Mouse (Mus musculus) heart, adult 8-10 months (tissue): Measurements from ENCODE around the gene Numbl. TPM values are rescaled to one million over a fixed set of nuclear protein-coding genes. Genes with fewer than 3 reads are reported as not detected.
A peak's percentile ranks its signal among the peaks of the same experiment; 100 is the strongest.

Source experiments
- DNase-seq: peaks from one replicate; pipeline ENCODE4 v3.0.0; 2022; ENCODE audit warnings: low spot score
- total RNA-seq, 4 experiments: library from RNA; stranded (reverse); gene quantifications; 2 replicates each; pipeline ENCODE4 v1.2.4; 2022

Gene Numbl
- total RNA-seq, 4 experiments from 2014 or later: 3.4 to 5.0 (median 4.1) TPM

DNA sequence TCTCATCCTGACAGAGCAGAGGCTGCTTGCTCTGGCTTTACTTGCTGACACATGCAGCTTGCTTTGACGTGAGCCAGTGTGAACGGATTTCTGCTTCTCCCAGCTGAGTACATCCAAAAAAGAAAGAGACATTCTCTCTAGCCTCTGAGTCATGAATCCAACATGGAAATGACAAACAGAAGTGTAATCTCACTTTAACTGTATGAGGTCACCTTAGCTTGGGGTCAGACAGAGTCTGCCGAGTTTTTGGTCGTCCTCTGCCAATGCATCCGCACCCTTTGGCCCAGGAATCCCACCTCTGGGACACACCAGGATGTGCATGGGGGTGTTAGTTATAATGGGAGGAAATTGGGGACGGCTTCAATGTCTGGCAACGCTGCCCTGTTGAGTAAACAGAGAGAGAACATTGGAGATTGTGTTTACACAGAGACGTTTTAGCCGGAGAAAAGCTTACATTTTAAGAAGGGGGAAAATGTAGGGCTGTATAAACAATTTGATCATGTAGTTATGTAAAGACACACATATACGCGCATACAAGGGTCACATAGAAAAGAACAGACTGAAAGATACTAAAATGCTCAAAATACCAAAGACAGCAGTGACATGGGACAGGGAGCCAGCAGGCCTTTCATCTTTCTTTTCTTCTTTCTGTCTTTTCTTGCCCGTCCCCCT is 33.7 kb downstream of the Numbl start:
- DNase-seq: peak; percentile 84

DNA sequence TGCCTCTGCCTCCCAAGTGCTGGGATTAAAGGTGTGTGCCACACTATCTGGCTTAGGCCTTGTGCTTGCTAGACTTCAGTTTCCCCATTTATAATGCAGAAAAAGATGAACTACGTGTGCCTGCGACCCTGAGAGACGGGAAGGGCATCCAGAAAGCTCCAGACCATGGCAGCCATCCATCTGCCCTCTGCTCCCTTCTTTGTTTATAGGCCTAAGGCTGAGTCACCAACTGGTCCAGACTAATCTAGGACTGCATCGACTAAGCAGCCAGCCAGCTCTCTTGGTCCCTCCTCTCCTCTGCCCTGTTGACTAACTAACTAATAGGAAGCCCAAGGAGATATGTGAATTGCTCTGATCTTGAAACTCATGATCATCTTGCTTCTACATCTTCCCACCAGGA is 37.7 kb downstream of the Numbl start:
- DNase-seq: no peak

- no peak for DNase-seq
Measured at GRCm38 (mm10) chr7:27296518-27296917, 38.3 kb downstream of the Numbl start.

- DNase-seq: no peak
Measured at GRCm38 (mm10) chr7:27298033-27298610, 39.9 kb downstream of the Numbl start.

DNA sequence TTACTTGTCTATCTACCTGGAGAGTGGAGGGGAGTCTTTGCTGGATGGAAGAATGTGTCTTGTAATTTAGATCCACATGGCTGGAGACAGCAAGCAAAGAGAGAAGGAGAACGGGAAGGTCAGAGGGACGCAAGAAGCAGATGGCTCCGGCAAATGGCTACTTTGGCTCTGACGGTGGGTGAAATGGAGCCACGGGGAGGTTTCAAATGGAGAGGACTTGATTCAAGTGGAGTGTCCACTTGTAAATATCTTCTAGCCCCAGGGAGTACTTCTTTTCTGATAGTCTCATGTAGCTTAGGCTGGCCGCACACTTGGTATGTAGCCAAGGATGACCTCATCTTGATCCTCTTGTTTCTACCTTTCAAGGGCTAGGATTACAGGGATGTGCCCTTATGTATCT is 40.6 kb downstream of the Numbl start:
- no peak for DNase-seq

DNA sequence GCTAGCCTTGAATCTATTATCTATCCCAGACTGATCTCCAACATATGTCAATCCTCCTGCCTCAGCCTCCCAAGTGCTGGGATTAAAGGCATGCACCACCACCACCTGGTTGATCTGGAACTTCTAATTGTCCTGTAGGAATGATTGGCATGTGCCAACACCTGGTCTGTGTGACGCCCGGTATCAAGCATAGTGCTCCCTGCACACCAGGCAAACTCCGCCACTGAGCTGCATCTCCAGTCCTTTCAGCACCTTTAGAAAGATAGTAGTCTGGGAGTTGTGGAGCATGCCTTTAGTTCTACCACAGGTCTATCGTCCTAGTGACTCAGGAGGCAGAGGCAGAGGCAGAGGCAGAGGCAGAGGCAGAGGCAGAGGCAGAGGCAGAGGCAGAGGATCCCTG is 42.1 kb downstream of the Numbl start:
- DNase-seq: no peak

DNA sequence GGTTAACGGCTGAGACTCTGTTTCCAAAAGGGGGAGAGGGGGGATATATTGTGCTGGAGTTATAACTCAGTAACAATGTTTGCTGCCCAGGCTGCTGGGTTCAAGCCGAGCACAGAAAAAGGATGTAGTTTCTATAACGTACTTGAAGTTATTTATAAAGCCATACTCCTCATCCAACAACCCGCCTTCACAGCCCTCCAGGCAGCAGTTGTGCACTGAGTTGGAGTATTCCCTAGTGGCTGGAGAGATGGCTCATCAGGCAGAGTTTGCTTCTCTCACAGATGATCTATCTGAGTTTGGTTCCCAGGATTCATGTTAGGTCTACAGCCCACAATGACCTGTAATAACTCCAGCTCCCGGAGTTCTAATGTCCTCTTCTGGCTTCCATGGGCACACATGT is 42.6 kb downstream of the Numbl start:
- no peak for DNase-seq

GRCm38 (mm10) chr7:27302172-27302571 is 43.9 kb downstream of the Numbl start:
- DNase-seq: peak; percentile 81

DNA sequence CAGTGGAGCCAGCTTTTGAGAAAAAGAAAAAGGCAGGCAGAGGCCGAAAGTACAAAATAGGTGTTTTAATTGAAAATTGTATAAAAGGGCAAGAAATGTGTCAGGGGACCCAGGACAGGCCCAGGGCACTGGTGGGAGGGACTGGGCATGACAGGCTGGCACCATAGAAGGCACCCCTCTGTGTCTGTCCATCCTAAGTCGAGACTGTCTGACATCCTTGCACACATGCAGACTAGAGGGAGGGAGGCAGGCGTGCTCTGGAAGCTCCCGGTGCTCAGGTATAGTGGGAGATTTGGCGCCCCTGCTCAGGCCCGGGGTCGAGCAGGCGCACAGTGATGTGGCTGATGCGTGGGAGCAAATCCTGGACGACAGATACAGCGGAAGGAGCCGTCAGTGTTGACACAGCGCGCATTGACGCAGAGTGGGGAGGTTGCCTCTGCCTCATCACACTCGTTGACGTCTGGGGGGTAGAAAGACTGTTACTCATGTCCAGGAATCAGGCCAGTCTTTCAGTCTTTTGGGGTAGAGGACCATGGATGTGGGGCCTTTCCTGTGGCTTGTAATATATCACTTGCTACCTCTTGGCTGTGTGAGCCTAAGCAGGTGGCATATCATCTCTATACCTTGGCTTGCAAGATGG is 47.0 kb downstream of the Numbl start:
- no peak for DNase-seq

DNA sequence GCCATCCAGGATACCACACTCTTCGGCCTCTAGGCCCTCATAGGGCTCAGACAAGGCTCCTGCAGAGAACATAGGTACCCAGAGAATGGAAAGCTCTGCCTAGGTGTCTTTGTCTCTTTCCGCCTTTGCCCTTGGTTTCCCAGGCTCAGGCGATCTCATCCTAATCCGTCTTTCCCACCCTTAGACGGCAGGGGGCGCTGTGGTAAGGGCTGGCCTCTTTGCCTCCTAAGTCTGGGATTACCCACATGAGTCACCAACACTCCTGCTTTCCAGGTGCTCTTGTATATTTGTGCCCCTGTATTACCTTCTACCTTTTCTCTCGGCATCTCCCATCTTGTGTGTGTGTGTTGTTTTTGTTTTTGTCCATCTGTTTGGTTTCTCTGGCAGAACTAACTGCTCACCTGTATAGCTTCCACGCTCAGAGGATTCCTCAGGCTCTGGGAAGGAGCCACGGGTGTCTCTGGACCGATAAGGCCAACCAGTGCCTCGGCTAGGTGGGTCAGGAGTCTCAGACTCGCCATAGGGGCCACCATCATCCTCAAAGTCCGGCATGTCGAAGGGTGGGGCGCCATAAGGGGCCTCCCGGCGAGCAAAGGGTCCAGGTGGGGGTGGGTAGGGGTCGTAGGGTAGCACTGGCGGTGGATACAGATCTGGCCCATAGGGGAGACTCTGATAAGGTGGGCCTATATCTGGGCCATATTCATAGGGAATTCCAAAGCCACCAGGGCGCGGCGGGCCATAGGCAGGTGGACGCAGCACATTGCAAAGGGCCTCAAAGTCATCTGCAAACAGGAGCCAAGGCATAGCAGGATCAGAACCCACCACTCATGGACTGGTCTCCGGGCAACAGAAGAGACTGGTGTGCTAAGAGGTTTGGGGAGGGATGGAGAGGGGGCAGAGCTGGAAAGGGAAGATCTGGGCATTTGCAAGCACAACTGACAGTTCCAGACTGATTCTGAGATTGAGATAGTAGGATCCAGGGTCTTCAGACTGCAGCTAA is 48.2 kb downstream of the Numbl start:
- DNase-seq: no peak

GRCm38 (mm10) chr7:27307551-27307950 is 49.3 kb downstream of the Numbl start:
- no peak for DNase-seq

GRCm38 (mm10) chr7:27308821-27309549 is 50.8 kb downstream of the Numbl start:
- DNase-seq: no peak

DNA sequence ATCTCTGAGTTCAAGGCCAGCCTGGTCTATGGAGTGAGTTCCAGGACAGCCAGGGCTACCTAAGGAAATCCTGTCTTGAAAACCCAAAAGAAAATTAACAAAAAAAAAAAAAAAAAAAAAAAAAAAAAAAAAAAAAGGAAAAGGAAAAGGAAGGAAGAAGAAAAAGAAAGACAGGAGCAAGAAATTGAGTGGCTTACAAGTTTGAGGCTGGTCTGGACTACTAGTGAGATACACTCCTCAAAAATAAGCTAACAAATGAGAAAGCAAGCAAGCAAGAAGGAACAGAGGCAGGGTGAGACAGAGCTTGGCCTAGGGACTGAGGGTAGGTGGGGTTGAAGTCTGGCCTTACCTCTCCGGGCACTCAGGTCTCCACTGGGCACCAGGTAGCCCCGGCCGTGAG is 51.6 kb downstream of the Numbl start:
- no peak for DNase-seq

DNA sequence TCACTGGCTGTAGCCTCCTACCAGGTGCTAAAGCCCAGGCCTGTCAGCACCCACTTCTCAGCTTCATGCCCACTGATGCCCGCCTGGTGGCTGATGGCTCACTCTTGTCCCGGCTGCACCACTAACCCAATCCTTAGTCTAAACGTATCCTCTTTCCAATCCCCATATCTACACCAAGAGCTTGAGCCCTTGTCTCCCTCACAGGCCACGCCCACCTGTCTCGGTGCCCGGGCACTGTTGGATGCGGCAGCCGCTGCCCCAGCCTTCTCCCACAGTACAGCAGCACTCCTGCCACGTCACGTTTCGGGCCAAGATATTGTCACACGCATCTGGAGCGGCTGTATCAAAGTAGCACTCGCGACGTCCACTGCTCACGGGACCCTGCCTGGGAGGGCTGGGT is 52.1 kb downstream of the Numbl start:
- DNase-seq: no peak

- DNase-seq: no peak
Measured at GRCm38 (mm10) chr7:27310996-27311535, 52.8 kb downstream of the Numbl start.

GRCm38 (mm10) chr7:27311651-27312284 is 53.5 kb downstream of the Numbl start:
- DNase-seq: no peak

- no peak for DNase-seq
Measured at GRCm38 (mm10) chr7:27314393-27314792, 56.2 kb downstream of the Numbl start.

- DNase-seq: no peak
Measured at GRCm38 (mm10) chr7:27315958-27316357, 57.7 kb downstream of the Numbl start.

DNA sequence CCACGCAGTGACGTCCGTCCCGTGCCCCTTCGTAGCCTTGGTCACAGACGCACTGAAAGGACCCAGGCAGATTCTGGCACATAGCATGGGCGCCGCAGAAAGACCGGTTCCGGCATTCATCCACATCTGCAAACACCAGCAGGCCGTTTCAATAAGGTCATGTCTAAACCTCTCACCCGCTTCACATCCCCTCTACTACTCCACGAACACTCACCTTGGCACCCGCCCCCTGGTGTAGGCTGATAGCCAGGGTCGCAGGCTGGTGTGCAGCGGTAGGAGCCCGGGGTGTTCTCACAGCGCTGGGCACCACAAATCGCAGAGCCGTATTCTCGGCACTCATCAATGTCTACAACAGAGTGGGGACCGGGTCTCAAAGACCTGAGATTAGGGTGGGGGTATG is 61.2 kb downstream of the Numbl start:
- DNase-seq: no peak

GRCm38 (mm10) chr7:27322291-27322690 is 64.1 kb downstream of the Numbl start:
- DNase-seq: no peak

GRCm38 (mm10) chr7:27323001-27323400 is 64.8 kb downstream of the Numbl start:
- DNase-seq: no peak
